Mouse (Mus musculus) lung, postnatal 4 days (tissue): ENCODE measurements around the gene Fam221a.
A peak's percentile ranks its signal among the peaks of the same experiment; 100 is the strongest.

Source experiments
- DNase-seq, 2 experiments: peaks; one replicate each; pipeline ENCODE4 v3.0.0; 2021

Gene Fam221a

GRCm38 (mm10) chr6:49367159-49368054 is at the start of gene Fam221a:
Gene Fam221a, plus strand, starts transcription at chr6:49367739.
- DNase-seq = peak; percentile 94 to 96

DNA sequence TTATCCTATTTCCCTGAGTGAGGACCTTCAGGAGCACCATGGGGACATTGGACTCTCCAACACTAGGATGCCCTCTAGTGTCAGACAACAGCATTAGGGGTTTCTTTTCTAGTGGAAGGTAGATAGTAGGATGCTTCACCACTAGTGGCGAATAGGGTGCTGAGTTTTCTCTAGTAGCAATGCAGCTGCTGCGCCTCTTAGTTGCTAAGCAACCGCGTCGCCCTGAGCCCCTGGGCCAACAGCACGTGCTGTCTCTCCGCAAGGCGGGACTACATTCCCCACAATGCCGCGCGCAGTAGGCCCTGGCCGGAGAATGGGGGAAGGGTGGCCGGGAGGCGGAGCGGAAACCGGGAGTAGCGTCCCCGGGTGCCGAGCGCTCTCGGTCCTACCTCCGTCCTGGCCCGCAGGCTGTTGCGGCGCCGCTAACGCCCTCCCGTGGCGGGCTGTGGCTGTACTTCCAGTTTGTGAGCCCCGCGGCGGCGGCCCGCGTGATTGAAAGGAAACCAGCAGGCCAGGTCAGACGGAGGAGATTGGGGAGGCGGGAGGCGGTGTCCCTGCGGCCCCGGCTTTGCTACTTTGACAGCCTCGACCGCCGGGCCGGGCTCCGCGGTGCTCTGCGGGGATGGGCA is 48.5 kb upstream of the Fam221a start, which contains the start of gene Ccdc126:
Gene Ccdc126 (plus strand): TSS at position 309 of the 629 bp plus-strand sequence.
- DNase-seq = peak; percentile 98 to 99

- DNase-seq = no peak
Observed at GRCm38 (mm10) chr6:49319595-49320315, 47.8 kb upstream of the Fam221a start.

GRCm38 (mm10) chr6:49321341-49321740 is 46.2 kb upstream of the Fam221a start:
- DNase-seq = no peak

DNA sequence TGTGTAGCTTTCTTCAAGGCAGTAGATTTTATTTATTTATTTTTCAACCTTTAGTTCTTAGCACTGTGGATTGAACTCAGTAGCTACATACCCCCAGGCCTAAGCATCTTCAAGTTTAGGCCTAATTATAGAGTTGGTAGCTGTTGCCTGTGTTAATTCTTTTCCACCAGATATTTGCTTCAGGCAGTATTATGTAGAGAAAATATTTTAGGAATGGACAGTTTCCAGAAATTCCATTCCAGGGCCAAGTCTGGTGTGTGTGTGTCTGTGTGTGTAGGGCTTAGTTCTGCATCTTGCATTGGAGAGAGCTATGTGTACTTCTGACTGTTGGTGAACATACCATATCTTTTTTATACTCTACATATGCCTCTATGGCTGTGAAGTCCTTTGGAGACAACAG is 45.5 kb upstream of the Fam221a start:
- DNase-seq = no peak

- no peak for DNase-seq
Observed at GRCm38 (mm10) chr6:49322986-49323385, 44.6 kb upstream of the Fam221a start.

DNA sequence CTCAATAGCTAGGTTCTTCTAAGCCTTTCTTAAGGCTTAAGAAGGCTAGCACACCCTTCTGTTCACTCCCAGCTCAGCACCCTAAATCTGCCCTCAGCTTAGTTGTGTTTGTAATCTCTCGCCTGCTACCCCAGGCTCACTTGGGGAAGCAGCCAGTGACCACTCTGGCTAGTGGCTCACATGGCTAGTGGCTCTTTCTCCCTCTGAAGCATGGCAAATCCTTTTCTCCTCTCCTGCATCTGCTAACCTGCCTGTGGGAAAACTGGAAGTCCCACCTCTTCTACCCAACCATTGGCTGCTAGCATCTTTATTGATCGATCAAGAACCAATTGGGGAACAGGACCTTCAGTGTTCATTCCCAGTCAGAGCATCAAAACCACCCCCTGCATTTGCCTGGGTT is 43.0 kb upstream of the Fam221a start:
- DNase-seq = no peak

DNA sequence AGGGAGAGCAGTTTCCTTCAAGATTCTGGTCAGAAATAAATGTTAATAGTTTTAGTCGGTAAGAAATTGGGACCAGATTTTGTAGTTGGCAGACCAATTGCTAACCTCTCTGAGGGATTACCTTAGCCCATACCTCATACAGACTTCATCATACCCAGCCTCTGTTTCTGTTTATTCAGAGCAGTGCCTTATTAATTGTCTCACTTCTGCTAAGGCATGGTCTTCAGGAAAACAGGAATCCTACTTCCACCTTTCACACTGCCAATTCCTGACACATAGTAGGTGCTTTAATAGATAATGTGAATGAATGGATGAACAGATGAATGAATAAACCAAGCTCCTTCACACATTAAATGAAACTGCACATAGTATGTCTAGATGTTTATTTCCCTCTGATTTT is 42.2 kb upstream of the Fam221a start:
- DNase-seq = no peak

DNA sequence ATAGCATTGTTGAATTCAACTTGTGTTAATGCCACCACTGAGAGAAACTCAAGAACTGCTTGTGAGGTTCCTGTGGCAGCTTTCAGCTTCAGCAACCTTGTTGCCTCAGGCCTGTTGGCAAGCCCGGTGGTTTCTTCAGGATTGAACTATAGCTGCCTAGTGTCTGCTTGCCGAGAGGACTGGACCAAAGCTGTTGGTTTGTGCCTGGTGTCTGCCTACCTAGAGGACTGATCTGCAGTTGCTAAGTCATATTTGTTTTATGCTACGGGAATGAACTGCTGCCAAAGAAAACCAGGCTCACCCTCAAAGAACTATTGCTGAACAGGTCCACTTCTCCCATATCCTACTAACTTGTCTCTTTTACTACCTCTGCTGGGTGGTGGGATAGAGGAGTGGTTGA is 40.7 kb upstream of the Fam221a start:
- no peak for DNase-seq

DNA sequence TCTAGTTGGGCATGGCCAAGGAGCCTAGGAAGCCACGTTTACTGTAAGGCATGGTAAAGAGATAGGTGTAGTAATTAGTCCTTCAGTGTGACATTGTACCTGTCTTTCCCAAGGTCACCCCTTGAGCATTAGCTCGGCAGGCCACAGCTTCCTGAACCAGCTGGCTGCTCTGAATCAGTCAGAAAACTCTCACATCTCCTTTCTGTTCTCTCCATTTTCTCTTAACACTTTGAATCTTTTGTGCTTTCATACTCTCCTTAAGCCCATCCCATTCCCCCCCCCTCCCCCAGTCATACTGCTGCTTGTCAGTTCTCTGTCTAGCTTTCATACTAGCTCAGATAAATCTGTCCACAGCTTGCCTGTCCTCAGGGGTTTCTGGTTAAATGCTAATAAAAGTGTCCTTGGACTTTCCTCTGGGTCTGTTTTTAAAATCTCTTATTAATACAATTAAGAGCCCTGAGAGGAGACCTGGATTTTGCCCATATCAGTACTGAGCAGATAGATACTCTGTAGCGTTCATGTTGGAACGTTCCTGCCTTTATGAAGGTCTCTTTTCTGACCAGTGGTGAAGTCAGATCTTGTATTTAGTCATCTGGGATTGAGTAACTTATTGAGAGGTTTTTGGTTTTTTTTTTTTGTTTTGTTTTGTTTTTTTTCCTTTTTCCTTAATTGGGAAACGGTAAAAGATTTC is 36.0 kb upstream of the Fam221a start:
- no peak for DNase-seq

GRCm38 (mm10) chr6:49332060-49332370 is 35.5 kb upstream of the Fam221a start:
- no peak for DNase-seq

DNA sequence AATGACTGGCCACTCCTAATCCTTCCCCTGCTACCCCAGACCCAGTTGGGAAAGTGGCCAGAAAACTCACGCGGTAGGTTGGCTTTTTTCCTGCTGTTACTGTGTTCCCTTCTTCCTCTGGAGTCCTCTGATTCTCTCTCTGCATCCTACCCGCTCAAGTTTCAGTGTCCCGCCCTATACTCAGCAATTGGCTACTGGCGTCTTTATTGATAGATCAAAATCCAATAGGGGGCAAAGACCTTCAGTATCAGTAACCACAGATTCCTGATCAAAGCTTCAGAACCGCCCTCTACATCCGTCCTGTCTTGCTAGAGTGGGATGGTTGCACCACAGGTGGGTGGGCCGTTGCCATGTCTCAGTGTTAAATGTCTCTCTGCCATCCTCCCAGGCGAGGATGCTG is 29.0 kb upstream of the Fam221a start:
- DNase-seq = no peak

- no peak for DNase-seq
Observed at GRCm38 (mm10) chr6:49339145-49339544, 28.4 kb upstream of the Fam221a start.

GRCm38 (mm10) chr6:49343737-49344469 is 23.6 kb upstream of the Fam221a start:
- DNase-seq = no peak

GRCm38 (mm10) chr6:49349826-49350225 is 17.7 kb upstream of the Fam221a start:
- DNase-seq = peak; percentile 79 to 87

GRCm38 (mm10) chr6:49354613-49355012 is 12.9 kb upstream of the Fam221a start:
- no peak for DNase-seq

- no peak for DNase-seq
Observed at GRCm38 (mm10) chr6:49355171-49355570, 12.4 kb upstream of the Fam221a start.

GRCm38 (mm10) chr6:49360420-49360819 is 7.1 kb upstream of the Fam221a start:
- no peak for DNase-seq

GRCm38 (mm10) chr6:49368212-49368611 is 673 bp downstream of the Fam221a start:
- no peak for DNase-seq

GRCm38 (mm10) chr6:49372705-49373104 is 5.2 kb downstream of the Fam221a start:
- DNase-seq = no peak

GRCm38 (mm10) chr6:49373943-49374342 is 6.4 kb downstream of the Fam221a start:
- no peak for DNase-seq

DNA sequence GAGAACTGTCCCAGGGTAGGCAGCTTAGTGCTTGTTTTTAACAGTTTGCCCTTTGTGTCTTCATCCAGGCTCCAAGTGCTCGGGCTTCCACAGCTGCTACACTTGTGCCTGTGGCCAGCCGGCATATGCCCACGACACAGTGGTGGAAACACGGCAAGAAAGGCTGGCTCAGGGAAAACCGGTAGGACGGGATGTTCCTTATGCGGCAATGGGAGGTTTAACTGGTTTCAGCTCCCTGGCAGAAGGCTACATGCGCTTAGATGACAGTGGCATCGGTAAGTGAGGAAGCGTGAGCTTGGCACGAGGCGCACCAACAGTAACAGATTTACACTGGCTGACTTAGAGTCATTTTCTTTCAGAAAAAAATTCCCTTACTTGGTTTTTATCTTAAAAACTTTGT is 10.8 kb downstream of the Fam221a start:
- no peak for DNase-seq
